Mouse (Mus musculus) heart, embryonic 16.5 days (tissue): Measurements from ENCODE around the gene Hyal1. TPM values are rescaled to one million over a fixed set of nuclear protein-coding genes. Genes with fewer than 3 reads are reported as not detected.

Source experiments
- ATAC-seq: fragments of 200-750 bp; cut with Nextera tagmentation; replicated peaks from 2 replicates; pipeline ENCODE4 v1.8.0; 2017; ENCODE audit warnings: moderate number of reproducible peaks; ENCODE audit not compliant: insufficient read depth, low FRiP score; ENCODE audit errors: extremely low read depth
- H3K27ac ChIP-seq: fragments of 300-500 bp; sonication (generic); 2 replicates; pipeline ENCODE4 v1.5.1; 2014; ENCODE audit warnings: mild to moderate bottlenecking, low read length, control low read depth, moderate library complexity
- H3K27me3 ChIP-seq: fragments of 300-500 bp; sonication (generic); 2 replicates; pipeline ENCODE4 v1.6.1; 2014; ENCODE audit warnings: low read length, mixed read lengths; ENCODE audit not compliant: control insufficient read depth, insufficient read depth
- H3K36me3 ChIP-seq: fragments of 300-500 bp; sonication (generic); 2 replicates; pipeline ENCODE4 v1.6.1; 2014; ENCODE audit not compliant: control insufficient read depth, insufficient read depth
- H3K4me1 ChIP-seq: fragments of 300-500 bp; sonication (generic); 2 replicates; pipeline ENCODE4 v1.6.1; 2014; ENCODE audit warnings: low read length, mixed read lengths; ENCODE audit not compliant: control insufficient read depth, insufficient read depth
- H3K4me2 ChIP-seq: fragments of 300-500 bp; sonication (generic); 2 replicates; pipeline ENCODE4 v1.6.1; 2014; ENCODE audit warnings: low read depth, mild to moderate bottlenecking, control low read depth, low read length
- H3K4me3 ChIP-seq: fragments of 300-500 bp; sonication (generic); 2 replicates; pipeline ENCODE4 v1.5.1; 2014; ENCODE audit warnings: mild to moderate bottlenecking, control low read depth, low read length
- H3K9ac ChIP-seq: fragments of 300-500 bp; sonication (generic); 2 replicates; pipeline ENCODE4 v1.6.1; 2014; ENCODE audit warnings: low read length, control low read depth
- H3K9me3 ChIP-seq: fragments of 300-500 bp; sonication (generic); replicated peaks from 2 replicates; pipeline ENCODE4 v1.6.1; 2016; ENCODE audit warnings: low read length; ENCODE audit not compliant: control insufficient read depth
- WGBS: fragments of 180-500 bp; shearing (Covaris S2); extraction: QIAGEN DNeasy Blood & Tissue Kit; methylation state at CpG from one replicate; pipeline ENCODE4 v1.1.7; 2014; 5-methylcytosine and 5-hydroxymethylcytosine counted together
- polyA plus RNA-seq: library from polyadenylated mRNA; unstranded; fragments of >200 nt; fragmentation: Nextera tagmentation; extraction: Ambion mirVana; gene quantifications from 2 replicates; pipeline ENCODE4 v1.2.1, GENCODE M21; 2015

Hyal1 gene
- polyA plus RNA-seq, 1 experiment from 2014 or later = 8.4 TPM

- peaks cover 44% of the 10 kb centered on the region for H3K4me1 ChIP-seq
- peak overlapping the region; percentile 15; the same call in 1 of the 2 replicates for H3K4me3 ChIP-seq
- H3K27ac ChIP-seq = peak overlapping the region; percentile 36
- WGBS = 49% methylated on average over 23 of the region's 23 CpGs
- H3K36me3 ChIP-seq = no peaks in the 10 kb centered on the region
- no peak for ATAC-seq
- no peaks in the 10 kb centered on the region for H3K27me3 ChIP-seq
- peak overlapping the region; percentile 33 for H3K4me2 ChIP-seq
- H3K9me3 ChIP-seq = no peaks in the 10 kb centered on the region
- peak overlapping the region; percentile 60 for H3K9ac ChIP-seq
Observed at GRCm38 (mm10) chr9:107605041-107605661, 28.4 kb downstream of the Hyal1 start.

- H3K27me3 ChIP-seq = no peaks in the 10 kb centered on the region
- peak overlapping the region; percentile 66 for H3K9ac ChIP-seq
- ATAC-seq = no peak
- peaks cover 55% of the 10 kb centered on the region for H3K4me1 ChIP-seq
- 22% methylated on average over 9 of the region's 9 CpGs for WGBS
- H3K9me3 ChIP-seq = no peaks in the 10 kb centered on the region
- peak overlapping the region; percentile 59 for H3K27ac ChIP-seq
- H3K36me3 ChIP-seq = no peaks in the 10 kb centered on the region
- H3K4me2 ChIP-seq = peak overlapping the region; percentile 60
- H3K4me3 ChIP-seq = peak overlapping the region; percentile 39
Observed at GRCm38 (mm10) chr9:107606591-107606990, 29.9 kb downstream of the Hyal1 start.

- Histone ChIP-seq H3K27ac (peak overlapping the region; percentile 75), H3K9ac (peak overlapping the region; percentile 66)
Observed at GRCm38 (mm10) chr9:107607036-107607435, 30.3 kb downstream of the Hyal1 start.

GRCm38 (mm10) chr9:107607653-107608245 lies 31.0 kb downstream of the Hyal1 start:
- Histone ChIP-seq H3K4me3 (peak overlapping the region; percentile 11; the same call in 1 of the 2 replicates), H3K27me3 (no peaks in the 10 kb centered on the region), H3K27ac (peak overlapping the region; percentile 75), H3K4me1 (peaks cover 58% of the 10 kb centered on the region), H3K9me3 (no peaks in the 10 kb centered on the region), H3K4me2 (peak overlapping the region; percentile 60), H3K36me3 (no peaks in the 10 kb centered on the region), H3K9ac (peak overlapping the region; percentile 66)
- no peak for ATAC-seq
- WGBS = 26% methylated on average over 9 of the region's 9 CpGs

More at GRCm38 (mm10) chr9:107607036-107607435, 30.3 kb downstream of the Hyal1 start:
- Histone ChIP-seq H3K9me3 (no peaks in the 10 kb centered on the region), H3K4me1 (peaks cover 59% of the 10 kb centered on the region), H3K36me3 (no peaks in the 10 kb centered on the region), H3K27me3 (no peaks in the 10 kb centered on the region), H3K4me2 (peak overlapping the region; percentile 60), H3K4me3 (peak overlapping the region; percentile 39)
- ATAC-seq = no peak
- 64% methylated on average over 2 of the region's 2 CpGs for WGBS

GRCm38 (mm10) chr9:107608741-107609432 lies 32.2 kb downstream of the Hyal1 start, which contains the start of gene Sema3b:
TSS of gene Sema3b (minus strand) at chr9:107609229.
- H3K4me1 ChIP-seq = peaks cover 62% of the 10 kb centered on the region

GRCm38 (mm10) chr9:107609433-107609830 lies 32.7 kb downstream of the Hyal1 start:
- no peak for ATAC-seq
- no peak overlapping the region for H3K4me2 ChIP-seq
- no peaks in the 10 kb centered on the region for H3K9me3 ChIP-seq
- H3K27ac ChIP-seq = peak overlapping the region; percentile 21; the same call in 1 of the 2 replicates
- H3K4me3 ChIP-seq = no peak overlapping the region
- 71% methylated on average over 4 of the region's 4 CpGs for WGBS
- no peaks in the 10 kb centered on the region for H3K27me3 ChIP-seq
- no peaks in the 10 kb centered on the region for H3K36me3 ChIP-seq
- H3K4me1 ChIP-seq = peaks cover 62% of the 10 kb centered on the region
- H3K9ac ChIP-seq = peak overlapping the region; percentile 6; the same call in 1 of the 2 replicates

More at GRCm38 (mm10) chr9:107608741-107609432, 32.2 kb downstream of the Hyal1 start, which contains the start of gene Sema3b:
- no peaks in the 10 kb centered on the region for H3K9me3 ChIP-seq
- H3K4me3 ChIP-seq = 0 out of 2 replicates have a peak within 1 kb of the TSS, but pooled peaks have one; percentile 4
- ATAC-seq = 0 out of 2 replicates have a peak, but pooled peaks have one; percentile 2
- H3K4me2 ChIP-seq = peak within 1 kb of the TSS; percentile 60
- H3K9ac ChIP-seq = peak within 1 kb of the TSS; percentile 66
- H3K27me3 ChIP-seq = no peaks in the 10 kb centered on the region
- H3K27ac ChIP-seq = peak within 1 kb of the TSS; percentile 75
- no peaks in the 10 kb centered on the region for H3K36me3 ChIP-seq
- WGBS = 48% methylated on average over 12 of the region's 12 CpGs

GRCm38 (mm10) chr9:107611456-107612190 lies 34.9 kb downstream of the Hyal1 start:
- Histone ChIP-seq H3K9me3 (no peaks in the 10 kb centered on the region), H3K9ac (peak overlapping the region; percentile 89), H3K36me3 (peaks cover 19% of the 10 kb centered on the region), H3K27me3 (no peaks in the 10 kb centered on the region), H3K27ac (peak overlapping the region; percentile 94), H3K4me1 (peaks cover 53% of the 10 kb centered on the region), H3K4me3 (peak overlapping the region; percentile 54), H3K4me2 (peak overlapping the region; percentile 85)
- WGBS = 49% methylated on average over 6 of the region's 6 CpGs
- 0 out of 2 replicates have a peak, but pooled peaks have one; percentile 2 for ATAC-seq

- H3K4me2 ChIP-seq = peak overlapping the region; percentile 85
- 6% methylated on average over 48 of the region's 48 CpGs for WGBS
Observed at GRCm38 (mm10) chr9:107612191-107612944, 35.6 kb downstream of the Hyal1 start.

More at GRCm38 (mm10) chr9:107612191-107612944, 35.6 kb downstream of the Hyal1 start:
- H3K9me3 ChIP-seq = no peaks in the 10 kb centered on the region
- peak overlapping the region; percentile 89 for H3K9ac ChIP-seq
- H3K4me3 ChIP-seq = peak overlapping the region; percentile 54
- no peaks in the 10 kb centered on the region for H3K27me3 ChIP-seq
- ATAC-seq = peak; percentile 90
- H3K4me1 ChIP-seq = peaks cover 47% of the 10 kb centered on the region
- H3K27ac ChIP-seq = peak overlapping the region; percentile 94
- peaks cover 23% of the 10 kb centered on the region for H3K36me3 ChIP-seq
